Mouse (Mus musculus): ENCODE measurements at regions not wholly inside any gene's neighbourhood (a gene's known extent, or its start where the extent isn't known, plus 50 kb on each side); places are given as distances from the start of the nearest gene placed in this dataset.

GRCm38 (mm10) chr6:81464442-81464841 lies 459.0 kb upstream of the Gcfc2 start:
- ATAC-seq (ENCODE audit: low read depth): no peak
- H3K9ac ChIP-seq: no peak overlapping the region
- no peaks in the 10 kb centered on the region; the same call in 1 of the 2 replicates for H3K27me3 ChIP-seq
- 76% methylated on average over 1 of the region's 1 CpGs for WGBS
- no peak overlapping the region for H3K4me3 ChIP-seq
- H3K9me3 ChIP-seq: no peaks in the 10 kb centered on the region
- H3K27ac ChIP-seq (replicated peaks): no peak overlapping the region
- no peak overlapping the region for H3K4me2 ChIP-seq
- peaks cover 12% of the 10 kb centered on the region; the same call in 1 of the 2 replicates for H3K4me1 ChIP-seq (replicated peaks)
- H3K36me3 ChIP-seq: no peaks in the 10 kb centered on the region

GRCm38 (mm10) chr6:81466536-81466935 lies 456.9 kb upstream of the Gcfc2 start:
- peak; percentile 91 for ATAC-seq (ENCODE audit: low read depth)
- Histone ChIP-seq H3K27me3 (no peaks in the 10 kb centered on the region; the same call in 1 of the 2 replicates), H3K27ac (replicated peaks) (no peak overlapping the region), H3K4me2 (no peak overlapping the region), H3K4me3 (no peak overlapping the region), H3K4me1 (replicated peaks) (peaks cover 12% of the 10 kb centered on the region; the same call in 1 of the 2 replicates), H3K9me3 (no peaks in the 10 kb centered on the region), H3K36me3 (no peaks in the 10 kb centered on the region), H3K9ac (no peak overlapping the region)
- WGBS: 12% methylated on average over 4 of the region's 4 CpGs

GRCm38 (mm10) chr6:81471340-81471955 lies 452.0 kb upstream of the Gcfc2 start:
- Histone ChIP-seq H3K4me1 (replicated peaks) (peaks cover 5% of the 10 kb centered on the region; the same call in 1 of the 2 replicates), H3K9ac (no peak overlapping the region), H3K36me3 (no peaks in the 10 kb centered on the region), H3K4me3 (no peak overlapping the region), H3K9me3 (no peaks in the 10 kb centered on the region), H3K27ac (replicated peaks) (no peak overlapping the region), H3K4me2 (no peak overlapping the region), H3K27me3 (no peaks in the 10 kb centered on the region)
- WGBS: 67% methylated on average over 9 of the region's 9 CpGs
- peak; percentile 77 for ATAC-seq (ENCODE audit: low read depth)

- no peaks in the 10 kb centered on the region for H3K27me3 ChIP-seq
- H3K4me2 ChIP-seq: no peak overlapping the region
- no peaks in the 10 kb centered on the region for H3K9me3 ChIP-seq
- ATAC-seq (ENCODE audit: low read depth): no peak
- no peak overlapping the region for H3K9ac ChIP-seq
- WGBS: 82% methylated on average over 3 of the region's 3 CpGs
- H3K27ac ChIP-seq (replicated peaks): no peak overlapping the region
- no peak overlapping the region for H3K4me3 ChIP-seq
- H3K36me3 ChIP-seq: no peaks in the 10 kb centered on the region
- no peaks in the 10 kb centered on the region for H3K4me1 ChIP-seq (replicated peaks)
Observed at GRCm38 (mm10) chr6:81472506-81472905, 451.0 kb upstream of the Gcfc2 start.

GRCm38 (mm10) chr6:81474786-81475185 lies 448.7 kb upstream of the Gcfc2 start:
- H3K36me3 ChIP-seq: no peaks in the 10 kb centered on the region

GRCm38 (mm10) chr6:81487006-81487405 lies 436.5 kb upstream of the Gcfc2 start:
- H3K36me3 ChIP-seq: no peaks in the 10 kb centered on the region
- 67% methylated on average over 3 of the region's 3 CpGs for WGBS
- no peak for ATAC-seq (ENCODE audit: low read depth)

More at GRCm38 (mm10) chr6:81474786-81475185, 448.7 kb upstream of the Gcfc2 start:
- no peak overlapping the region for H3K4me2 ChIP-seq
- no peaks in the 10 kb centered on the region for H3K4me1 ChIP-seq (replicated peaks)
- H3K4me3 ChIP-seq: no peak overlapping the region
- WGBS: 92% methylated on average over 1 of the region's 1 CpGs
- no peaks in the 10 kb centered on the region for H3K9me3 ChIP-seq
- no peak for ATAC-seq (ENCODE audit: low read depth)
- no peak overlapping the region for H3K9ac ChIP-seq
- H3K27me3 ChIP-seq: no peaks in the 10 kb centered on the region
- H3K27ac ChIP-seq (replicated peaks): no peak overlapping the region

GRCm38 (mm10) chr6:81496239-81496638 lies 427.2 kb upstream of the Gcfc2 start:
- H3K27ac ChIP-seq (replicated peaks): no peak overlapping the region
- no peak for ATAC-seq (ENCODE audit: low read depth)
- no peaks in the 10 kb centered on the region for H3K36me3 ChIP-seq
- H3K27me3 ChIP-seq: no peaks in the 10 kb centered on the region
- H3K4me2 ChIP-seq: no peak overlapping the region
- H3K4me1 ChIP-seq (replicated peaks): no peaks in the 10 kb centered on the region
- H3K4me3 ChIP-seq: no peak overlapping the region
- no peaks in the 10 kb centered on the region for H3K9me3 ChIP-seq
- H3K9ac ChIP-seq: no peak overlapping the region
- 90% methylated on average over 7 of the region's 7 CpGs for WGBS

More at GRCm38 (mm10) chr6:81487006-81487405, 436.5 kb upstream of the Gcfc2 start:
- H3K27ac ChIP-seq (replicated peaks): no peak overlapping the region
- no peak overlapping the region for H3K9ac ChIP-seq
- H3K4me2 ChIP-seq: no peak overlapping the region
- no peaks in the 10 kb centered on the region for H3K9me3 ChIP-seq
- no peaks in the 10 kb centered on the region for H3K4me1 ChIP-seq (replicated peaks)
- H3K27me3 ChIP-seq: no peaks in the 10 kb centered on the region
- no peak overlapping the region for H3K4me3 ChIP-seq

GRCm38 (mm10) chr6:81517185-81517584 lies 406.3 kb upstream of the Gcfc2 start:
- Histone ChIP-seq H3K9me3 (no peaks in the 10 kb centered on the region), H3K4me2 (no peak overlapping the region), H3K9ac (no peak overlapping the region), H3K4me1 (replicated peaks) (no peaks in the 10 kb centered on the region), H3K36me3 (no peaks in the 10 kb centered on the region), H3K27me3 (no peaks in the 10 kb centered on the region), H3K27ac (replicated peaks) (no peak overlapping the region), H3K4me3 (no peak overlapping the region)
- ATAC-seq (ENCODE audit: low read depth): no peak
- 89% methylated on average over 1 of the region's 1 CpGs for WGBS

GRCm38 (mm10) chr6:81562260-81562659 lies 361.2 kb upstream of the Gcfc2 start:
- ATAC-seq (ENCODE audit: low read depth): no peak

GRCm38 (mm10) chr6:81563192-81563591 lies 360.3 kb upstream of the Gcfc2 start:
- no peaks in the 10 kb centered on the region for H3K36me3 ChIP-seq
- no peaks in the 10 kb centered on the region for H3K27me3 ChIP-seq
- H3K4me2 ChIP-seq: no peak overlapping the region
- H3K27ac ChIP-seq (replicated peaks): no peak overlapping the region
- no peak overlapping the region for H3K9ac ChIP-seq
- ATAC-seq (ENCODE audit: low read depth): no peak
- no peaks in the 10 kb centered on the region for H3K9me3 ChIP-seq
- H3K4me1 ChIP-seq (replicated peaks): no peaks in the 10 kb centered on the region
- 88% methylated on average over 2 of the region's 2 CpGs for WGBS
- no peak overlapping the region for H3K4me3 ChIP-seq

More at GRCm38 (mm10) chr6:81562260-81562659, 361.2 kb upstream of the Gcfc2 start:
- H3K36me3 ChIP-seq: no peaks in the 10 kb centered on the region
- no peak overlapping the region for H3K4me3 ChIP-seq
- no peaks in the 10 kb centered on the region for H3K9me3 ChIP-seq
- H3K9ac ChIP-seq: no peak overlapping the region
- no peaks in the 10 kb centered on the region for H3K27me3 ChIP-seq
- H3K4me1 ChIP-seq (replicated peaks): no peaks in the 10 kb centered on the region
- H3K27ac ChIP-seq (replicated peaks): no peak overlapping the region
- 60% methylated on average over 2 of the region's 2 CpGs for WGBS
- no peak overlapping the region for H3K4me2 ChIP-seq

- Histone ChIP-seq H3K9ac (no peak overlapping the region), H3K4me3 (no peak overlapping the region), H3K27me3 (no peaks in the 10 kb centered on the region), H3K36me3 (no peaks in the 10 kb centered on the region), H3K4me1 (replicated peaks) (no peaks in the 10 kb centered on the region), H3K27ac (replicated peaks) (no peak overlapping the region), H3K9me3 (no peaks in the 10 kb centered on the region), H3K4me2 (no peak overlapping the region)
- 50% methylated on average over 1 of the region's 1 CpGs for WGBS
- no peak for ATAC-seq (ENCODE audit: low read depth)
Observed at GRCm38 (mm10) chr6:81564295-81564694, 359.2 kb upstream of the Gcfc2 start.

GRCm38 (mm10) chr6:81586441-81587117 lies 336.9 kb upstream of the Gcfc2 start:
- no peak overlapping the region for H3K4me2 ChIP-seq
- H3K27me3 ChIP-seq: no peaks in the 10 kb centered on the region
- 86% methylated on average over 1 of the region's 1 CpGs for WGBS
- no peak overlapping the region for H3K9ac ChIP-seq
- ATAC-seq (ENCODE audit: low read depth): no peak
- H3K36me3 ChIP-seq: no peaks in the 10 kb centered on the region
- no peaks in the 10 kb centered on the region for H3K9me3 ChIP-seq
- peaks cover 10% of the 10 kb centered on the region for H3K4me1 ChIP-seq (replicated peaks)
- no peak overlapping the region for H3K4me3 ChIP-seq
- H3K27ac ChIP-seq (replicated peaks): no peak overlapping the region
